Mouse (Mus musculus) cerebellum, adult 9-11 months (tissue): ENCODE data around the gene Tsen34.
"Not testable (repeated sequence)": the region's sequence is repeated elsewhere in the genome, so short reads cannot be mapped to it uniquely, and the experiment has no call there.

Experiments used
- DNase-seq: peaks from one replicate; pipeline ENCODE4 v3.0.0; 2022

The Tsen34 gene

GRCm38 (mm10) chr7:3692987-3693808 is 535 bp downstream of the Tsen34 start, which contains the start of gene Mboat7:
Gene Mboat7 (minus strand): TSS chr7:3693523.
- DNase-seq = peak; percentile 98

GRCm38 (mm10) chr7:3693809-3694075 is 1.1 kb downstream of the Tsen34 start:
- DNase-seq = no peak

DNA sequence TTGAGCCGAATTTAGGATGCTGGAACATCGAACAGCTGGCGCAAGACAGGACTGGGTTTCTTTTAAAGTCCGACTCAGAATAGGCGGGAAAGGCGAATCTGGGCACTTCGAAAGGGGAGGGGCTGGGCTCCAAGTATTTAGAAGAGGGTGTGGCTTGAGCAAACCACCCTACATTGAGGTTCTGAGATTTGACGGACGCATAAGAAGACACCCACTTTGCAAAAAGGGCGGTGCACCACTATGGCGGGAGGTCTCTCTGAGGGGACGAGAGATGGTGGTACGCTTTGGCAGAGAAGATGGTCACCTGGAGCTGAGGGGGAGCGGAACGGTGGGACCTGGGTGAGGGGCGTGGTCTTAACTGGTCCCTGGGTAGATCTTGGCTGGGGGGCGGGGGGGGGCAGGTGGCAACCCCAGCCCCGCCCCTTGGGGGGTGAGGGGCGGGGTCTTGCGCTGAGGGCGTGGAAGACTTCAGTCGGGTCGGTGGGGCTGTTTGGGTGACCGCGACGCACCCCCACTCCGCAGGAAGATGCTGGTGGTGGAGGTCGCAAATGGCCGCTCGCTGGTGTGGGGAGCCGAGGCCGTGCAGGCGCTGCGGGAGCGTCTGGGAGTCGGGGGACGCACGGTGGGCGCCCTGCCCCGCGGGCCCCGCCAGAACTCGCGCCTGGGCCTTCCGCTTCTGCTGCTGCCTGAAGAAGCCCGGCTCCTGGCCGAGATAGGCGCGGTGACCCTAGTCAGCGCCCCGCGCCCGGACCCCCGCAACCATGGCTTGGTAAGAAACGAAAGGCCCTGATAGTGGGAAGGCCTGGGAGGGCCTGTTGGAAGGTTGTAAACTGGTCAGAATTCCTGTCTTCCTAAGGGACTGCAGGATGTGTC is 1.6 kb downstream of the Tsen34 start:
- DNase-seq = peak; percentile 75

DNA sequence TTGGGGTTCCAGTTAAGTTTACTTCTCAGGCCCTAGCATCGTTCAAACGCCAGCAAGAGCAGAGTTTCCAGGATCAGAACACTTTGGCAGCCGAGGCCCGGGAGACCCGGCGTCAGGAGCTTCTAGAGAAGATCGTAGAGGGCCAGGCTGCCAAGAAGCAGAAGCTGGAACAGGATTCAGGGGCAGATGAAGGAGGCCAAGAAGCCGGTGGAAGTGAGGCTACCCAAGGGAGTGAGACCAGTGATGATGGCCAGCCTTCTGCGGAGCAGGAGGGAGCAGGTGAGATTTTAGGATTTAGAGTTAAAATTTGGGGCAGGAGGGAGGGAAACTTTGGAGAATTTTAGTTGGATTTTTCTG is 2.3 kb downstream of the Tsen34 start:
- DNase-seq = peak; percentile 68

GRCm38 (mm10) chr7:3698471-3698870 is 5.8 kb downstream of the Tsen34 start:
- DNase-seq = no peak

- no peak for DNase-seq
Measured at GRCm38 (mm10) chr7:3703148-3703878, 10.7 kb downstream of the Tsen34 start.

GRCm38 (mm10) chr7:3703879-3704441 is 11.3 kb downstream of the Tsen34 start, which contains the start of gene Rps9:
Gene Rps9 (plus strand): TSS chr7:3703993.
- DNase-seq = peak; percentile 97

GRCm38 (mm10) chr7:3704475-3704874 is 11.8 kb downstream of the Tsen34 start:
- DNase-seq = no peak

GRCm38 (mm10) chr7:3705461-3705860 is 12.8 kb downstream of the Tsen34 start:
- peak; percentile 14 for DNase-seq

- peak; percentile 30 for DNase-seq
Measured at GRCm38 (mm10) chr7:3705911-3706310, 13.2 kb downstream of the Tsen34 start.

- DNase-seq = peak; percentile 41
Measured at GRCm38 (mm10) chr7:3706343-3706934, 13.8 kb downstream of the Tsen34 start.

DNA sequence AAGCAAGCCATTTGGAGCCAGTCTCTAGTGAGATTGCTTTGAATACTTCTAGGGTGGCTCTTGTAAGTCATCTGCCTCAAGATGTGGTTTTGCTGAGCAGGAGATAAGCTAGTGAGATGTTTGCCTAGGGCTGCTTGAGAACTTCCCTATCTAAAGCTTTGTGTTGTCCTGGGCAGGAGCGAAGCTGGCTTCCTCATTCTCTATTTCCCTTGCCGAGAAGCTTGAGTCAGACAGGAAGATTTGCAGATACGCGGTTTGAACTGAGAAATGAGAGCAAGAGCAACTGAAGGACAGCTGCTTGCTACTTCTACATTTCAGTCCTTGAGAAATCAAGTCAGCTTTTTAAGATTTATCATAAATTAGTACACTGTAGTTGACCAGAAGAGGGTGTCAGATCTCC is 14.4 kb downstream of the Tsen34 start:
- DNase-seq = peak; percentile 5

- peak; percentile 10 for DNase-seq
Measured at GRCm38 (mm10) chr7:3707568-3708413, 15.1 kb downstream of the Tsen34 start.

DNA sequence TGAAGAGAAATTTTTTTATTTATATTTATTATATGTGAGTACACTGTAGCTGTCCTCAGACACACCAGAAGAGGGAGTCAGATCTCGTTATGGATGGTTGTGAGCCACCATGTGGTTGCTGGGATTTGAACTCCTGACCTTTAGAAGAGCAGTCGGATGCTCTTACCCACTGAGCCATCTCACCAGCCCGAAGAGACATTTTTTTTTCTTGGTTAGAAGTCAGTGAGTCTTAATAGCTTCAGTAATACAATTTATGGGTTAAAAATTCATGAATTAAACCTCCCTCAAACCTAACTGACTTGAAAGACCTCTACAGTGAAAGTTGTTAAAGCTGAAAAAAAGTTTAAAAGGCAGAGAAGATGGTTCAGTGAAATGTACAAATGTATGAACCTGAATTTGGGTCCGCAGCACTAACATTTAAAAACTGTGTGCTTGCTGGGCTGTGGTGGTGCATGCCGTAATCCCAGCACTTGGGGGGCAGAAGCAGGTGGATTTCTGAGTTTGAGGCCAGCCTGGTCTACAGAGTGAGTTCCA is 15.9 kb downstream of the Tsen34 start:
- DNase-seq = not testable (repeated sequence)

GRCm38 (mm10) chr7:3709000-3709399 is 16.3 kb downstream of the Tsen34 start:
- DNase-seq = no peak

- DNase-seq = no peak
Measured at GRCm38 (mm10) chr7:3712264-3712942, 19.7 kb downstream of the Tsen34 start.

GRCm38 (mm10) chr7:3715249-3715648 is 22.6 kb downstream of the Tsen34 start:
- no peak for DNase-seq

- DNase-seq = not testable (repeated sequence)
Measured at GRCm38 (mm10) chr7:3720268-3720667, 27.6 kb downstream of the Tsen34 start, which contains the start of gene Pirb. Gene Pirb (minus strand): TSS chr7:3720391.

DNA sequence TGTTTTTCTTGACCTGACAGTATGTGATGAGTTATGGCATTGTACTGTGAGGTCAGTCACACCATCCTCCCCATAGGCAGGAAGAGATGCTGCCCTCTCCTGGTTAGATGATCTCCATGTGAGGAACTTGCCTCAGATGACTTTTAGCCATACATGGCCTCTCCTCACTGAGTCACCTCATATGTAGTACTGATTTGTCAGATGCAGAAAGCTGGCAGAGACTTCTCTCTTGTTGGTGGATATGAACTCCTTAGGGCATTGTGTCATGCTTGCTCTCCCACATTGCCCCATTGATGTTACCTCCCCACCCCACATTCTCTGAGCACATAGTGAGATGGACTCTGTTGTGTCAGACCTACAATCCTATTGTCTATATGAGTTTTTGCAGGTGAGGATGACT is 32.8 kb downstream of the Tsen34 start:
- DNase-seq = not testable (repeated sequence)

DNA sequence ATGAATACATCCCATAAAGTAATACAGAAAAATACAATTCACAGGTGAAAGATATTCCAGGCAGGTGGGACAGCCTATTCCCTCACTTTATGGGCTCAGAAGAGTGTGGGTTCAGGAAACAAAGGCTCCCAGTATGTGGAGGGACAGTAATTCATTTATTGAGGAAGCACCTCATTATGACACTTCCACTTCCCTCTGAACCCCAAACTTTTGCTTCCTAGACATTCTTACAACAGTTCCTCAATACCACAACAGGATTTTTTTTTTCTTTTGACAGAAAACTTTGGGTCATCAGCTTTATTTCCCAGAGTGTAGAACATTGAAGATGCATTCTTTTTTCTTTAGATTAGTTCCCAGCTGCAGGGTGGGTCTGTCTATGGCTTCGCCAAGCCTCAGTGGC is 40.0 kb downstream of the Tsen34 start:
- not testable (repeated sequence) for DNase-seq
